Mouse (Mus musculus) small intestine, adult 2 months (tissue): ENCODE results near the gene Pxdn.

Experiments used
- CTCF ChIP-seq: fragments of 200-500 bp; IDR thresholded peaks from 2 replicates; pipeline ENCODE4 v1.5.1; 2012; ENCODE audit warnings: low read depth, mild to moderate bottlenecking, control low read depth, inconsistent platforms, low read length, moderate library complexity, mixed read lengths; ENCODE audit not compliant: insufficient replicate concordance, insufficient read length; ENCODE audit errors: extremely low read depth
- POLR2A ChIP-seq: fragments of 200-500 bp; IDR thresholded peaks from 2 replicates; pipeline ENCODE4 v1.6.1; 2012; ENCODE audit warnings: low read depth, mild to moderate bottlenecking, control low read depth, inconsistent platforms, low read length, moderate library complexity

DNA sequence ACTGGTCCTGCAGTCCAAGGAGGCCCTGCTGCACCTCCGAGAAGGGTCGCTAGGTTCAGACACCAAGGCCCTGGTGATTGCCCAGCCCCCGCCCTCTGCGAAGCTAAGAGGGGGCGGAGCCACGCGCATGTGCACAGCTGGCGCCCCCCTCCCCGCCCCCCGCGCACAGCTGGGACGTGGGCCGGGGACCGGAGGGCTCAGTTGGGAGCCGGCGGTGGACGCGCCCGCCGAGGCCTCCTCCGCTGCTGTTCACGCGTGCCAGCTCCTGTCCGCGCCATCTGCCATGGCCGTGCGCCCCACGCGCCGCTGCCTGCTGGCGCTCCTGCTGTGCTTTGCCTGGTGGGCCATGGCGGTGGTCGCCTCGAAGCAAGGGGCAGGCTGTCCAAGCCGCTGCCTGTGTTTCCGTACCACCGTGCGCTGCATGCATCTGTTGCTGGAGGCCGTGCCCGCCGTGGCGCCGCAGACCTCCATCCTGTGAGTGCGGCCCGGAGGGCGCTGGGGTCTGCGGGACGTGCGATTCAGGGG is 505 bp downstream of the Pxdn start:
- no peak for TF ChIP-seq CTCF
- TF ChIP-seq POLR2A: no peak
